Mouse (Mus musculus): ENCODE measurements around the gene Pkp4.
A peak's percentile ranks its signal among the peaks of the same experiment; 100 is the strongest.

Pkp4 gene

DNA sequence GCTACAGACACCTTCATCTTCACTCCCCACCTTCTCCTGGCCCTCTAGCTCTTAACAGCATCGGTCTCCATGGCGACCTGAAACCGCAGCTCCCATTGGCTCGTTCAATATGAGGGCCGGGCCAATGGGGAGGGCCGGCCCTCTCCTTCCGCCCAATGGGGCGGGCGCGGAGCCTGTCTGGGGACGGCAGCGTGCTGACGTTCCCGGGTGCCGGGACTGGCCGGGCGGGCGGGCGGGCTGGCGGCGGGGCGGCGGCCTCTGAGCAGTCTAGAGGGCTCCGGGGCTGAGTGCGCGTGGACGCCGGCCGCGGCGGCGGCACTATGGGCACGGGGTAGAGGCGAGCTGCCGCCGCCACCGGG is at the start of gene Pkp4, which contains the start of gene Ccdc148:
TSS of gene Pkp4 (plus strand) at position 246 of the 359 bp plus-strand sequence.
TSS of gene Ccdc148 (minus strand) at position 79 of the 359 bp plus-strand sequence.
- peak; percentile 91 for DNase-seq (ENCODE audit: low read depth, low spot score)

DNA sequence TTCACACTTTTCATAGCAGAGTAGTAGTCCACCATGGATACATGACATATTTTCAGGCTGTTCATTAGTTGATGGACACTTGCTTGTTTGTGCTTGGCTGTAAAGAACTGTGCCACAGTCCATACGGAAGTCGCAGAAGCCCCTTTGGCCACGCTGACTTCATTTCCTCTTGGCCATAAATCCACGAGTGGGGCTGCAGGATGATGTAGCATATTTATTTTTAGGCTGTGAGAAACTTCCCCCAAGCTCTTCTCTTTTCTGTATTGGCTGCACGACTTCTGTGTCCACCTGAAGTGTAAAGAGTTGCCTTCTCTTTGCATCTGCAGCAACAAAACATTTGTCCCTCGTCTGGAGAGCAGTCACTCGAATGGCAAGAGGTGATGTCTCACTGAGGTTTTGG is 31.6 kb upstream of the Pkp4 start:
- no peak for DNase-seq (ENCODE audit: low read depth, low spot score)

DNA sequence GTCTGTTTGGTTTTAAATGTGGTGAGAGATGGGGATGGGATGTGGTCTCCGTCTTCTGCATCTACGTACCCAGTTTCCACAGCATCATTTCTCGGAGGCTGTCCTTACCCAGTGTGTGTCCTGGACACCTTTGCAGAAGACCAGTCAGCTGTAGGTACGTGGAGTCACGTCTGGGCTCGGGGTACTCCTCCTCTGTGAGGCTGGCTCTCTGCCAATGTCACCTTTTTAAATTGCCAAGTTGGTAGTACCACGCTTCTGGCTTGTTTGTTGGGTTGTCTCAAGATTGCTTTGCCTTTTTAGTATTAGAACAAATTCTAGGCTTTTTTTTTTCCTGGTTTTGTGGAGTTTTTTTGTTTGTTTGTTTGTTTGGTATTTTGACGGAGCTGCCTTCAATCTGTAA is 30.8 kb upstream of the Pkp4 start:
- no peak for DNase-seq (ENCODE audit: low read depth, low spot score)

DNA sequence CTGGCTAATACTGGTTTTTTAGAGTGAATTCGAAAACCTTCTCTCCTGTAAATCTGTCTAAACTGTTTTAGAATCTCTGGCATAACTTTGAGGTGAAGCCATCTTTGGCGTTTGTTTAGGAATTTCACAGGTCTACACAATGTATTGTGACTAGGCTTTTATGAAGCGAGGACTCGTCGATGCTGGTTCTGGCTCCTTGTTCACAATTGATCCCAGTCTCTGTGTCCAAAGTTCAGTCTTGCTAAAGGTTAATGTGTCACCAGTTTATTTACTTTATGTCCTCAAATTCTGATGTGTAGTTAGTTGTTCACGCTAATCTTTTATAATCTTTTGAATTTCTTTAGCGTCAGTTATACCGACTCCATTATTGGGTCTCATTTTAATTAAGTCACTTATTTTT is 29.6 kb upstream of the Pkp4 start:
- no peak for DNase-seq (ENCODE audit: low read depth, low spot score)

DNA sequence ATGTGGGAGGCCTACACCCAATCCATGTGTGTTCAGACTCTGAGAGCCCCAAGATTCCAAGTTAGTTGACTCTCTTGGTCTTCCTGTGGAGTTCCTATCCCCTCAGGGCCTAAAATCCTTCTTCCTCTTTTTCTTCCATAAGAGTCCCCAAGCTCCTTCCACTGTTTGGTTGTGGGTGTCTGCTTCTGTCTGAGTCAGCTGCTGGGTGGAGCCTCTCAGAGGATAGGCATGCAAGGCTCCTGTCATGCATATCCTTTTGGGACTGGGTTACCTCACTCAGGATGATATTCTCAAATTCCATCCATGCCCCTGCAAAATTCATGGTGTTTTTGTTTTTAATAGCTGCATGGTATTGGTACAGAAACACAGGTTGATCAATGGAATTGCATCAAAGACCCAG is 5.2 kb upstream of the Pkp4 start:
- DNase-seq (ENCODE audit: low read depth, low spot score), result no peak

DNA sequence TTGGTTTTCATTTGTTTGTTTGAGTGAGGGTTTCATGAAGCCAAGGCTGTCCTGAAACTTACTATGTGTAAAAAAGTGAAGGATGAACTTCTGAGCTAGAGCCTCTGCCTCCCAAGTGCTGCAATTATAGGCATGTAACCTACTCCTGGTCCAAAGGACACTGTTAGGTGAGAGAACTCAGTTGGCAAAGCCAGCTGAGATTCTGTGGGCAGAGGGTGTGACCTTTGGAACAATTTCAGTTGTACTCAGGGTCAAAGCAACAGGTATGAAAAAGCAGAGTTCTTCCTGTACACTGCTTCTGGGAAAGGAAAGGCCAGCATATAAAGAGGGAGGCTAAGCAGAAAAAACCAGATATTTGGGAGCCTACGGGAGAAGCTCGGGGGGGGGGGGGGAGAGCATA is 2.5 kb upstream of the Pkp4 start:
- DNase-seq (ENCODE audit: low read depth, low spot score), result no peak

DNA sequence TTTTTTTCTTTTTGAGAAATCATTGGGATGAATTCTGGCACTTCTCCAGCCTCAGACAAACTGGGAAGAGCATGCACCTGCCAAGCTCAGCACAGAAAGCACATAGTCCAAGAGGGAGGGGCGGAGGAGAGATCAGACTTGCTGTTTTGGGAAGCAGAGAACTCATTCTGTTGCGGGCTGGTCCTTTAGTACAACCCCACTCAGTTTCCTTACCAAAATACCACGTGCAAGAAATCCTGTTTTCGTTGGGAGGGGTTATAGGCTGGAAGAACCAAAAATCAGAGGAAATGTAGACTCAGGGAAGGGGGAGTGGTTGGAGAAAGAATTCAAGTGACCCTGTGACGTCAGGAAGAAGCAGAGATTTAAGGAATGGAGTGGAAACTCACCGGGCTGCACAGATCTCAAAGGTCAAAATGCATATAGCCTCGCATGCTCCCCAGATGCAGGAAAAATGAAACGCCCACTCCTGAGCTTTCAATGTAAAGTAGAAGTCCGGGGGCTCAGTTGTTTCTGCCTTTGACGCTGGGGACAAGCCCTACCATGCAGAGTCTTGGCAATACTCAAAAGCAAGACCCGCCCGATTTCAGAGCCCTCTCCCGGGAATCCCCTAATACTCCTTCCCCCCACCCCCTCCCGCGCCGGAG is 567 bp upstream of the Pkp4 start:
- DNase-seq (ENCODE audit: low read depth, low spot score), result peak; percentile 5

DNA sequence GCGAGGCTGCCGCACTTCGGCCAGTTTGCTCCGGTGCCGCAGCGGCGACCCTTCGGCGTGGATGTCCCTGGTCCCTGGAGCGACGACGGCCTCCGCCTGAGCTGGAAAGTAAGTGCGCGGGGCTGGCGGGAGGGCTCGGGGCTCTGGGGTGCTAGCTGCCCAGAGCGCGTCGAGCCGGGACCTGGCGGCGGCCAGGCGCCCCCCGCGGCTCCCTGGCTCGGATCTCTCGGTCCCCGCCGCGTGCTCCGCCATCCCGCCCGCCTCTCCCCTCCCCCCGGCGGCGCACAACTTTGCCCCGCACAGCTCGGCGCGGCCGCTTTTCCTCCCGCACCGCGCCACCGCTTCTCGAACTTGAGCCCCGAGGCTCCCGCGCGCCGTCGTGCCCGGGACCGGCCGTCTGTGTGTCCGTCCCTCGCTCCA is 381 bp downstream of the Pkp4 start:
- DNase-seq (ENCODE audit: low read depth, low spot score), result no peak

DNA sequence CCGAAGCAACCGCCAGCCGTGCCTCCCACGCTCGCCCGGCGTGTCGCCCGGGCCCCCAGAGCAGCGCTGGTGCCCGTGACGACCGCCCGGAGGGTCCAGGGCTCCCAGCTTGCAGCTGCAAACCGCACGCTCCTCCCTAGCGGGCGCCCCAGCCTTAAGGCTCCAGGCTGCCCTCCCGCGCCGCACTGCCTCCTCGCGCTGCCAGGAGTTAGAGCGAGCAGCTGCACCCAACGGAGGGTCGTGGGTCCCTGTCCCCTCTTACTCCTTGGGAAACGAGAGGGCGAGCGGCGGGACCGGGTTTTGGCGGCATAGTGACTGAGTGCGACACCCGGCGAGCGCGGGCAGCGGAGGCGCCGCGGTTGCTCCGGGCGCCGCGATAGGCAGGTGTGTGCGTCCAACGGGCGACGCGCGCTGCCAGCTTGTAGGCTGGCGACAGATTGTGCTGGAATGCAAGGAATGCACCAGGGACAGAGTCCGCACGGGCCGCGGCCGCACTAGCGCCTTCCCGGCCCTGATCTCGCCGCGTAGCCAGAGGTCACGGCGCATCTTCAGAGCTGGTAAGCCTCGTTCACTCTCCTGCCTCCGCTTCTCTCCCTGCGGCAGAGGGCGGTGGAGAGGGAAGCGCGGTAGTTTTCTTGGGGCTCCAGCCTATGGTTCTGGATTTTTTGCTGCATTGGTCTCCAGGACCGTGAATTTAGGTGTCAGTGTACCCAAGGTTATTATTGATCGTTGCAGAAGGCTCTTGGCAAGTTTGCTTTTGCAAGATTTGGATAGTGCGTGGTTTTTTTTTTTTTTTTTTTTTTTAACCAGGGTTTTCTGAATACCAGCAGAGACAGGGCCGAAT is 1.0 kb downstream of the Pkp4 start:
- peak; percentile 43 for DNase-seq (ENCODE audit: low read depth, low spot score)

DNA sequence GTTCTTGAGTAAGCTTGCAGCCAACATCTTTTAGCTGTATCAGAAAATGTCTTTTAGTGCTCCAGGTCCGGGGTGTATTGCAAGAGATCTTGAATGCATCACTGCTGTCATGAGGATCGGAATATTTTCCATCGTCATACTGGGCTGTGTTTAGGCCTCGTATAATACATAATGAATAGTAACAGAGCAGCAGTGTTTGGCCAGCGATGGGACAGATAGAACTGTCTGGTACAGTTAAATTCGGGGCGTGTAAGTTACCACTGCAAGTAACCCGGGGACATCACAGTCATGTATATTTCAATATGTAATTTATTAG is 1.6 kb downstream of the Pkp4 start:
- no peak for DNase-seq (ENCODE audit: low read depth, low spot score)

DNA sequence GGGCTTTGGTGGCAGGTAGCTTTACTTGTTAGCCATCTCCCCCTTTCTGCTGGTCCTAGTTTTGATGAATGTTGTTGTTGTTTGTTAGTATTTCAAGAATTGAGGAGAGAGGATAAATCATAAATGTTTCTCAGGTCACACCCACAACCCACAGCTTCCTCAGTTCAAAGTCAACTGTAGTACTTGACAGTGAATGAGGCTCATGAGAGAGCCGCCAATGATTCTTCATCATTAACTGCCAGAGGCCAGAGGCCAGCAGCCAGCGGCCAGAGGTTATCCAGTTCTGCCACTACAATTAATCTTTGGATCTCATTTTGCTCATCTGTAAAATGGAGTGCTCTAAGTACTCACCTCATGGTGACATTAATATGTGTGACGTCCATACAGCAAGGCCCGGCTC is 6.3 kb downstream of the Pkp4 start:
- no peak for DNase-seq (ENCODE audit: low read depth, low spot score)

DNA sequence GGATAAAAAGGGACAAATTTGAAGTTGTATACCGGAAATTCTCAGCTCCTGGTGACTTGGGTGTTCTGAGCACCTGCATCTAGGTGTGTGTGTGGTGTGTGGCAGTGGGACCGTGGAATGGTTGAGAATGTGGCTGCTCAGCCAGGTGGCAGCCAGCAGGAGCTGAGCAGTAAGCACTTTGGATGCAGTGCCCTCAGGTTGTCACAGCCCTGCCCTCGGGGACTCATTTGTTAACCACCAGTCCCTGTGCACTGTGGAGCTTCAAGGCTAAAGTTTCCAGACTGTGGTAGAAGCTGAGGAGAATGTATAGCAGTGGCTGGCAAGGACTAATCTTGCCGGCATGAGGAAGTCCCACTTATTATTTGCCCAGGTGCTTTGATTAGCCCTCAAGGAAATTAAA is 7.2 kb downstream of the Pkp4 start:
- DNase-seq (ENCODE audit: low read depth, low spot score), result no peak

DNA sequence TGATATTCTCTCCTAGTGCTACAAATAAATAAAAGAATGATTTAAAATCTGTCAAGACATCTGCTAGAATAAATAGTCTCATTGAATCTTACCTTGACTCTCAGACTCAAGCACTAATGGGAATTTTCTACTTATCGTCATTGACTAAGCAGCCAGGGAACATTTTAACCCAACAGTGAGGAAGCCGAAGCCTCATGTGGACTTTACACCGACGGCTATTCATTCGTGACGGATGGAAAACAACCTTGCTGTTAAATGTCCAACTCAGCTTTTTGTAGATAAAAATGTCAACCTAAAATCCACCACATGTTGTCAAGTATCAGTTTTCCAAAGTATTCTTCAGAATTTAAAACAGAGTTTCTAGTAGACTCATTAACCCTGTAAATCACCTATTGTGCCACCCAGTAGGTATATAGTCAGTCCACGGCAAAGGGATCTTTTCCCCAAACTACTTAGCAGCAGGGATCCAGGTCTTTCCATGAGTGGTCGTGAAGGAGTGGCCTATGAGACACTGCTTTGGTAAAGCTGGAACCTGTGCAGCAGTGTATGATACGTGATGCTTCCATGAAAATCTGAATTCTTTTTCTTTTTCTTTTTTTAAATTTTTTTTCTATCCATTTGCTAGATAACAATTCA is 9.0 kb downstream of the Pkp4 start:
- DNase-seq (ENCODE audit: low read depth, low spot score), result no peak

DNA sequence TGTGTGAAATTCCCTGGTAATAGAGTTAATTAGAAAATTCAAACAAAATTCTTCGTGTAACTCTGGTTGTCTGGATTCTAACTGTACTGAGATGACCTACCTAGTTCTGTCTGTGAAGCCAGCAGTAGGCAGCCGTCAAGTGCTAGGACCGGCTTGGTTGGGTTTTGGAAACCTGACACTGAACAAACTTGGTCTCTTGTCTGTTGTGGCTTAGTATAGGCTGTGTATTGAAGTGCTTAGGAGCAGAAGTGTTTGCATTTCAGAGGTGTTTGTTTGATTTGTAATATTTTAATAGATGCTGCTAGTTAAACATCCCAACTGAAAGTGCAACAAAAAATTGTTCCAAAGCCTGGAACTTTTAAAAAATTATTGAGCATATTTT is 9.5 kb downstream of the Pkp4 start:
- DNase-seq (ENCODE audit: low read depth, low spot score), result no peak

DNA sequence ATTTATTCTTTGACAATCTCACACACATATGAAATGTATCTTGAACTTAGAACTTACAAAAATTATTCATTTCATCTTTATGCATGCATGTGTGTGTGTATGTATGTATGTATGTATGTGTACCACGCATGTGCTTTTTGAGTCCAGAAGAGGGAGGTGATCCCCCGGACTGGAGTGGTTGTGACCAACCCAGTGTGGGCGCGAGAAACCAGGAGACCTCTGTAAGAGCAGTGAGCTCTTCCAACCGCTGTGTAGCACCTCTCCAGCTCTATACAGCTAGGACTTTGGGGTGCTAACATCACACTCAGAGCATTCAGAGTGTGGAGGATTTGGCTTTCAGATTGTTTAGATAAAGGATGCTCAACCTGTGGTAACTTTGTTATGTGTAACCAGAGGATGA is 9.9 kb downstream of the Pkp4 start:
- no peak for DNase-seq (ENCODE audit: low read depth, low spot score)

DNA sequence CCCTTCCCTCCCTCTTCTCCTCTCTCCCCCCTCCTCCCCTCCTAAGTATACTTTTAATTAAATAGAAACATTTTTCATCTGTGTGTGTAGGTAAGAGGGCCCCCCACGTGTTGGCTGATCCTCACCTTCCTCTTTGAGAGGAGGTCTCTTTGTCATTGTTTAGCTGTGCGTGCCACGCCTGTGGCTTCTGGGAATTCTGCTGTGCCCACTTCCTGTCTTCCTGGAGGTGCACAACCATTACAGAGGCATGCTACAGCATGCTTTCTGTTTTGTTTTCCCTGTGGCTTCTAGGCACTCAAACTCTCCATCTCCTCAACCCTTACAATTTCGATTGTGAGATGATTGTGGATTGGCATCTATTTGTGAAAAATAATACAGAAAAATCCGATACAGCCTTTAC is 10.9 kb downstream of the Pkp4 start:
- no peak for DNase-seq (ENCODE audit: low read depth, low spot score)

DNA sequence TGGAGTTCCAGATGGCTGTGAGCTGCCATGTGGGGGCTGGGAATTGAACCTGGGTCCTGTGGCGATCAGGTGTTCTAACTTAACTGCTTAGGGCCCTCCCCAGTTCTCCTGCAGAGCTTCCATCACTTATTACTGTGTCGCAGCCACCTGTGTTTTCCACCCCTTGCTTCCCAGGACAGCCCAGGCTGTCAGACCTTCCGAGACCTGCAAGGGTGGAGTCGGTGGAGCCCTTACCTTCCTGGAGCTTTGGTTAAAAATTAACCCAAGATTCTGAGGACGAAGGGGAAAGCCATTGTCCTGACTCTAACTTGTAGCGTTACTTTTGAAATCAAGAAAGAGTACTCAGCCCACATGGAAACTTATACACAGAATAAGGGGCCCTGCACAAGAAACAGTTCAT is 15.3 kb downstream of the Pkp4 start:
- no peak for DNase-seq (ENCODE audit: low read depth, low spot score)

DNA sequence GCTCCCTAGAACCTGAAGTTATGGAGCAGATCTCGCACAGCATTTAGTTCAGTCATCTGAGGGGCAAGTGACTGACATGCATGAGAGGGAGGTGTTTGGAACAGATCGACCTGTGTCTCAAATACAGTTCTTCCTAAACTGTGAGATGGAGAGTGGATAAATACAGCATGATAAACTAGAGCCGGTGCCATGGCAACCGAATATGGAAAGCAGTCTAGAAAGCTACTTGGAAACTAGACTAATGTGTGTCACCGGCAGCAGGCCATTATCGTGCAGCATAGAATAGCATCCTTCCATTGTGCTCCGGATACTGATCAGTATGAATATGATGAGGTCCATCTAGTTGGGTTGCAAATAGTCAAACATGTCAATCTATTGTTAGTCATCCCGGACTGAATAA is 17.5 kb downstream of the Pkp4 start:
- DNase-seq (ENCODE audit: low read depth, low spot score), result no peak

DNA sequence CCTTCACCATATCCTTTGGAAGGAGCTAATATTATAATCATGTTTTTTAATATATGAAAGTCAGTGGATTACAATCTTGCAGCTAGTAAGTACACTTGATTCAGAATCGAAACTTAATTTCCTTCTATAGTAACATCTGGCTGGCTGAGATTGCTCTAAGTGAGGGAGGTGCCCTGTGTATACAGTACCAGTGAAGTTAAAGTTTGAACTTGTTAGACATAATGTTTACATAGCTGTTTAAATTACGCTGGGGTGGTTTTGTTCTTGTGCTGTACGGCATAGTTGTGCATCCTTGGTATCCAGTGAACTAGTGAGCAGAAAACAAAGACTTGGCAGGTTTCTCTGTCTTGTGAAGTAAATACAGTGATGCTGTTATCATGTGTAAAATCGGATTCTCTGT is 18.3 kb downstream of the Pkp4 start:
- DNase-seq (ENCODE audit: low read depth, low spot score), result no peak

DNA sequence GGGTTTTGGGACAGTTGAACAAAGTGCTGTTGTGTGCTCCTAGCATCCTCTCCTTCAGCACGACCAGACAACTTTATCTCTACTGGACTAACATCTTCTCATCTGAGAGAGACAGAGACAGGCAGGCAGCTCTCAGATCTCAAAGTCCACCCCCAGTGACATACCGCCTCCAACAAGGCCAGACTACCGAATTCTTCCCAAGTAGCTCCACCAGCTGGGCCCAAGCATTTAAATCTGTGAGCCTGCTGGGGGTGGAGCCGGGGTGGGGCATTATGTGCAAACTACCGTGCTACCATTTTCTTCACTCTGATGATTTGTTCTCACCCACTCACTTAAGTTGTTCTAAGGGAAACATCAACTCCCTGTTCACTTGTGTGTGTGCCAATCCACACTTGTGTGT is 18.8 kb downstream of the Pkp4 start:
- no peak for DNase-seq (ENCODE audit: low read depth, low spot score)

DNA sequence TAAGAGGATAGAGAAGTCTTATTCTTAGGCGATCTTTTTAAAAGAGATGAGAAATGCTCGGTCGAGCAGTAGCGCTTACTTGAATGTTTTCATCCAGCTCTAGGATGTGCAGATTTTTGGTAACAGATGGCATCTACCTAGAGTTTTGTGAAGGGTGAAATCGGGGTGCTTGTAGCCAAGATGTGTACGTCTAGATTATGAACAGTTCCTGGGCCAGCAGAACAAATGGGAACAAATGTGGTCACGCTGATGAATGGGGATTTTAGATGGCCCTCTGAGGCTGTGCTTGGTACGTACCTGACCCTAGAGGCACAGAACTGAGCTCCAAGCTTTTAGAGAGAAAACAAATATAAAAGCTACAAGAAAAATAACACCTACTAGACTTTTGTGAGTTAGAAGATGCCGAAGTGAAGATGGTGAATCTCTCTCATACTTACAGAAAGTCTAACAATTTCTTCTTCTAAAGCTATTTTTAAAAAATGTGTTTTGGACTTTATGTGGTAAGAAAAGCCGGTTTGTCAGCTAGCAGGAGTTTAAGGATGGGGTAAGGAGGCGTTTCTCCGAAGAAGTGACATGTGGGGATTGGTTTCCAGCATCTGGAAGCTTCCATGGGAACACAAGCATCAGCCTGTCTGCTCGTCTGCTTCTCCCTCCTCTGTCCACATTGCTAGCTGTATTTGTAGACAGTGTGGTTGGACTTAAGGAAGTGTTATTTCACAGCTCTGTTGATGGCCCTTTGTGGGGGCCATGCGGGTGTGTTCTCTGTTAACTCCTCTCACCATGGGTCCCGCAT is 20.9 kb downstream of the Pkp4 start:
- DNase-seq (ENCODE audit: low read depth, low spot score), result no peak

DNA sequence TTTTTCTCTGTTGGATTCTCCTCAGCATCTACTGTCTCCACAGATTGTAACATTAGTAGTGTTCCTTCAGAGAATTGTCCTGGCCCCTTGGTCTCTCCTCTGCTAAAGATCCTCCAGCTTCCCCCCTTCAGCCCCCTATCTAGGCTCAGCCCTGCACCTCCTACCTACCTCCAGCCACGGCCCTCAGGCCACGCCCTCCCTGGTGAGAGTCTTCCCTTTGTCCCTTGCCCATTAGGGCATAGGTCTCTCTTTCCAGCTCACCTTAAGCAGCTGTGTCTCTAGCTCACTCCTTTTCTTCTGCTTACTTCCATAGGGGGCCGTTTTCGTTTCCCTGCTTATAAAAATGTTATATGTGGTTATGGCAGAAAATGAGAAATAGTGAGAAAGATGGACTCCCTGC is 22.9 kb downstream of the Pkp4 start:
- DNase-seq (ENCODE audit: low read depth, low spot score), result no peak

Measured in retina, postnatal 7 days (tissue).